Mouse (Mus musculus): ENCODE results near the gene Hemk1. TPM values are rescaled to one million over a fixed set of nuclear protein-coding genes. Genes with fewer than 3 reads are reported as not detected.

Hemk1 gene
- 10 to 100 TPM; 15.6 to 16.1 TPM for total RNA-seq (2021)
- long read RNA-seq, experiment 1, transcript Hemk1-201 (11 exons, 2,192 nt): major isoform, 11 of 28 reads
- long read RNA-seq, experiment 1, partial matches to known transcripts: 6 of 28 reads
- long read RNA-seq, experiment 1, other reads (novel, unspliced or antisense): 11 of 28 reads
- long read RNA-seq, experiment 2, partial matches to known transcripts: 4 of 7 reads
- long read RNA-seq, experiment 2, other reads (novel, unspliced or antisense): 1 of 7 reads

GRCm38 (mm10) chr9:107338172-107338883, at the start of gene Hemk1:
TSS of gene Hemk1 (minus strand) at chr9:107338350.
- peak; percentile 82 for DNase-seq

- DNase-seq: no peak
These were observed 49.6 kb upstream of the Hemk1 start for GRCm38 (mm10) chr9:107387708-107388107.

GRCm38 (mm10) chr9:107386722-107387121, 48.6 kb upstream of the Hemk1 start:
- peak; percentile 14 to 38 for DNase-seq

- DNase-seq: no peak
These were observed 46.2 kb upstream of the Hemk1 start for GRCm38 (mm10) chr9:107384396-107384795.

GRCm38 (mm10) chr9:107381723-107382122, 43.6 kb upstream of the Hemk1 start:
- peak; percentile 48 to 62 for DNase-seq

GRCm38 (mm10) chr9:107377961-107378512, 39.9 kb upstream of the Hemk1 start:
- DNase-seq: peak; percentile 11 to 29

GRCm38 (mm10) chr9:107375451-107375850, 37.3 kb upstream of the Hemk1 start:
- DNase-seq: no peak

- peak in 1 of 2 experiments; percentile 19 for DNase-seq
These were observed 36.5 kb upstream of the Hemk1 start for GRCm38 (mm10) chr9:107374623-107375022.

- no peak for DNase-seq
These were observed 34.3 kb upstream of the Hemk1 start for GRCm38 (mm10) chr9:107372441-107372840.

GRCm38 (mm10) chr9:107370106-107370463, 31.9 kb upstream of the Hemk1 start:
- no peak for DNase-seq

GRCm38 (mm10) chr9:107369270-107370105, 31.3 kb upstream of the Hemk1 start:
- no peak for DNase-seq

GRCm38 (mm10) chr9:107368302-107368701, 30.2 kb upstream of the Hemk1 start:
- DNase-seq: no peak

- DNase-seq: peak; percentile 43 to 67
These were observed 28.5 kb upstream of the Hemk1 start for GRCm38 (mm10) chr9:107366644-107367043.

GRCm38 (mm10) chr9:107360989-107361388, 22.8 kb upstream of the Hemk1 start:
- no peak for DNase-seq

- peak; percentile 77 to 80 for DNase-seq
These were observed 19.5 kb upstream of the Hemk1 start for GRCm38 (mm10) chr9:107357651-107358050.

- DNase-seq: peak; percentile 62 to 75
These were observed 18.0 kb upstream of the Hemk1 start for GRCm38 (mm10) chr9:107355870-107356765.

- no peak for DNase-seq
These were observed 16.7 kb upstream of the Hemk1 start for GRCm38 (mm10) chr9:107354826-107355225.

GRCm38 (mm10) chr9:107349321-107349720, 11.2 kb upstream of the Hemk1 start:
- no peak for DNase-seq

- DNase-seq: no peak
These were observed 9.5 kb upstream of the Hemk1 start for GRCm38 (mm10) chr9:107347586-107348183.

- DNase-seq: no peak
These were observed 7.9 kb upstream of the Hemk1 start for GRCm38 (mm10) chr9:107346081-107346480.

- DNase-seq: no peak
These were observed 5.9 kb upstream of the Hemk1 start for GRCm38 (mm10) chr9:107344027-107344426.
